Mouse (Mus musculus) adrenal gland, postnatal 4 days (tissue): ENCODE results near the gene Fars2. TPM values are rescaled to one million over a fixed set of nuclear protein-coding genes. Genes with fewer than 3 reads are reported as not detected.

ENCODE experiments used
- DNase-seq, 2 experiments: peaks; one replicate each; pipeline ENCODE4 v3.0.0; 2021 to 2022; ENCODE audit warnings: low spot score in 2 of 2, mixed read lengths in 2 of 2
- long read RNA-seq, 2 experiments: library from polyadenylated mRNA; stranded (forward); transcript quantifications; one replicate each; pipeline ENCODE4 v2.0.0; 2021
- total RNA-seq, 2 experiments: library from RNA; stranded (reverse); gene quantifications; 2 replicates each; pipeline ENCODE4 v1.2.3; 2021

Fars2 gene
- total RNA-seq = 10 to 100 TPM; 81.7 to 82.0 TPM
- long read RNA-seq, experiment 1, transcript Fars2-201 (7 exons, 2,125 nt) = major isoform, 90 of 107 reads
- long read RNA-seq, experiment 1, partial matches to known transcripts = 2 of 107 reads
- long read RNA-seq, experiment 1, other reads (novel, unspliced or antisense) = 11 of 107 reads
- long read RNA-seq, experiment 2, transcript Fars2-201 (7 exons, 2,125 nt) = major isoform, 131 of 155 reads
- long read RNA-seq, experiment 2, partial matches to known transcripts = 3 of 155 reads
- long read RNA-seq, experiment 2, other reads (novel, unspliced or antisense) = 13 of 155 reads

GRCm38 (mm10) chr13:36117143-36118014, at the start of gene Fars2, which contains the start of gene Lyrm4:
Fars2 (plus strand) TSS chr13:36117412.
Lyrm4 (minus strand) TSS chr13:36117526.
- DNase-seq = peak; percentile 89 to 97

GRCm38 (mm10) chr13:36074484-36074883, 42.7 kb upstream of the Fars2 start:
- DNase-seq = no peak

- no peak for DNase-seq
Observed at GRCm38 (mm10) chr13:36081591-36081990, 35.6 kb upstream of the Fars2 start.

- DNase-seq = no peak
Observed at GRCm38 (mm10) chr13:36084701-36085100, 32.5 kb upstream of the Fars2 start.

- no peak for DNase-seq
Observed at GRCm38 (mm10) chr13:36085971-36086370, 31.2 kb upstream of the Fars2 start.

GRCm38 (mm10) chr13:36086608-36087391, 30.4 kb upstream of the Fars2 start:
- no peak for DNase-seq

GRCm38 (mm10) chr13:36087427-36087826, 29.8 kb upstream of the Fars2 start:
- DNase-seq = no peak

GRCm38 (mm10) chr13:36088168-36088567, 29.0 kb upstream of the Fars2 start:
- DNase-seq = no peak

GRCm38 (mm10) chr13:36096684-36097383, 20.4 kb upstream of the Fars2 start:
- DNase-seq = no peak

GRCm38 (mm10) chr13:36105591-36105990, 11.6 kb upstream of the Fars2 start:
- DNase-seq = no peak

GRCm38 (mm10) chr13:36108528-36108927, 8.7 kb upstream of the Fars2 start:
- DNase-seq = no peak

- DNase-seq = no peak
Observed at GRCm38 (mm10) chr13:36111331-36111730, 5.9 kb upstream of the Fars2 start.

- no peak for DNase-seq
Observed at GRCm38 (mm10) chr13:36113181-36113580, 4.0 kb upstream of the Fars2 start.

GRCm38 (mm10) chr13:36116520-36117142, 581 bp upstream of the Fars2 start:
- DNase-seq = peak; percentile 9 to 12

- DNase-seq = no peak
Observed at GRCm38 (mm10) chr13:36119684-36120083, 2.5 kb downstream of the Fars2 start.

GRCm38 (mm10) chr13:36120606-36121005, 3.4 kb downstream of the Fars2 start:
- no peak for DNase-seq

- no peak for DNase-seq
Observed at GRCm38 (mm10) chr13:36129360-36130054, 12.3 kb downstream of the Fars2 start.

- no peak for DNase-seq
Observed at GRCm38 (mm10) chr13:36131401-36131800, 14.2 kb downstream of the Fars2 start.

- no peak for DNase-seq
Observed at GRCm38 (mm10) chr13:36131992-36132649, 14.9 kb downstream of the Fars2 start.
